Mouse (Mus musculus) urinary bladder, adult 2 months (tissue): ENCODE results near the gene Prpf39. TPM values are rescaled to one million over a fixed set of nuclear protein-coding genes. Genes with fewer than 3 reads are reported as not detected.
A peak's percentile ranks its signal among the peaks of the same experiment; 100 is the strongest.

Source experiments
- DNase-seq: peaks from one replicate; pipeline ENCODE4 v3.0.0; 2022; ENCODE audit warnings: low spot score
- polyA plus RNA-seq: library from polyadenylated mRNA; depleted of rRNA; stranded (reverse); fragments of >200 nt; gene quantifications from 2 replicates; pipeline ENCODE4 v1.2.3, GENCODE M21; 2012; rRNA removed

Gene Prpf39
- polyA plus RNA-seq = 37.3 and 37.8 TPM in 2 replicates

- DNase-seq = peak; percentile 94
Observed at GRCm38 (mm10) chr12:65036190-65036870, at the start of gene Prpf39. TSS of gene Prpf39 (plus strand) at chr12:65036333.

GRCm38 (mm10) chr12:65007725-65008124 lies 28.4 kb upstream of the Prpf39 start:
- DNase-seq = no peak

GRCm38 (mm10) chr12:65022842-65023241 lies 13.3 kb upstream of the Prpf39 start:
- DNase-seq = no peak

GRCm38 (mm10) chr12:65035839-65036189 lies 319 bp upstream of the Prpf39 start:
- DNase-seq = no peak

- no peak for DNase-seq
Observed at GRCm38 (mm10) chr12:65036892-65037545, 886 bp downstream of the Prpf39 start.

GRCm38 (mm10) chr12:65037546-65037937 lies 1.4 kb downstream of the Prpf39 start:
- no peak for DNase-seq

GRCm38 (mm10) chr12:65048799-65049198 lies 12.7 kb downstream of the Prpf39 start:
- no peak for DNase-seq

- DNase-seq = no peak
Observed at GRCm38 (mm10) chr12:65058203-65058602, 22.1 kb downstream of the Prpf39 start.

- DNase-seq = no peak
Observed at GRCm38 (mm10) chr12:65061082-65061481, 24.9 kb downstream of the Prpf39 start.

- DNase-seq = no peak
Observed at GRCm38 (mm10) chr12:65065241-65065640, 29.1 kb downstream of the Prpf39 start.

GRCm38 (mm10) chr12:65066234-65066633 lies 30.1 kb downstream of the Prpf39 start:
- no peak for DNase-seq

GRCm38 (mm10) chr12:65068409-65068808 lies 32.3 kb downstream of the Prpf39 start:
- DNase-seq = no peak

GRCm38 (mm10) chr12:65072911-65073610 lies 36.9 kb downstream of the Prpf39 start:
- no peak for DNase-seq

GRCm38 (mm10) chr12:65073611-65074178 lies 37.6 kb downstream of the Prpf39 start, which contains the start of gene Fkbp3:
TSS of gene Fkbp3 (minus strand) at chr12:65074007.
- peak; percentile 94 for DNase-seq

- DNase-seq = no peak
Observed at GRCm38 (mm10) chr12:65074651-65075050, 38.5 kb downstream of the Prpf39 start.

- DNase-seq = peak; percentile 77
Observed at GRCm38 (mm10) chr12:65075085-65075732, 39.1 kb downstream of the Prpf39 start, which contains the start of gene Fancm. TSS of gene Fancm (plus strand) at chr12:65075603.

- no peak for DNase-seq
Observed at GRCm38 (mm10) chr12:65075733-65076310, 39.7 kb downstream of the Prpf39 start.

- no peak for DNase-seq
Observed at GRCm38 (mm10) chr12:65076906-65077305, 40.8 kb downstream of the Prpf39 start.

GRCm38 (mm10) chr12:65108746-65109145 lies 72.6 kb downstream of the Prpf39 start:
- no peak for DNase-seq

- DNase-seq = no peak
Observed at GRCm38 (mm10) chr12:65111503-65111902, 75.4 kb downstream of the Prpf39 start.

GRCm38 (mm10) chr12:65112811-65113210 lies 76.7 kb downstream of the Prpf39 start:
- no peak for DNase-seq
